Mouse (Mus musculus) forebrain, embryonic 10.5 days (tissue): ENCODE data around the gene Pafah1b2. TPM values are rescaled to one million over a fixed set of nuclear protein-coding genes. Genes with fewer than 3 reads are reported as not detected.

Experiments
- DNase-seq: peaks from one replicate; pipeline ENCODE4 v3.0.0-alpha.2; 2017; ENCODE audit warnings: low spot score; ENCODE audit errors: extremely low spot score
- H3K27ac ChIP-seq: fragments of 300-500 bp; sonication (generic); 2 replicates; pipeline ENCODE4 v1.5.1; 2016; ENCODE audit warnings: mild to moderate bottlenecking
- H3K27me3 ChIP-seq: fragments of 300-500 bp; sonication (generic); 2 replicates; pipeline ENCODE4 v1.6.1; 2016; ENCODE audit warnings: mild to moderate bottlenecking; ENCODE audit not compliant: poor library complexity, severe bottlenecking
- H3K36me3 ChIP-seq: fragments of 300-500 bp; sonication (generic); replicated peaks from 2 replicates; pipeline ENCODE4 v1.6.1; 2016; ENCODE audit warnings: mild to moderate bottlenecking, moderate library complexity
- H3K4me1 ChIP-seq: fragments of 300-500 bp; sonication (generic); 2 replicates; pipeline ENCODE4 v1.6.1; 2016
- H3K4me3 ChIP-seq: fragments of 300-500 bp; sonication (generic); 2 replicates; pipeline ENCODE4 v1.5.1; 2016; ENCODE audit warnings: mild to moderate bottlenecking, moderate library complexity
- H3K9me3 ChIP-seq: fragments of 300-500 bp; sonication (generic); 2 replicates; pipeline ENCODE4 v1.6.1; 2016; ENCODE audit warnings: mild to moderate bottlenecking, moderate library complexity
- WGBS: fragments of 180-500 bp; shearing (Covaris S2); methylation state at CpG from one replicate; pipeline ENCODE4 v1.1.7; 2016; 5-methylcytosine and 5-hydroxymethylcytosine counted together
- polyA plus RNA-seq: library from polyadenylated mRNA; unstranded; fragments of >200 nt; fragmentation: Nextera tagmentation; extraction: Ambion mirVana; gene quantifications from 2 replicates; pipeline ENCODE4 v1.2.1, GENCODE M21; 2016

Pafah1b2 gene
- polyA plus RNA-seq, 1 experiment from 2014 or later: 279 TPM

- Histone ChIP-seq H3K4me3 (no peak overlapping the region), H3K9me3 (peaks cover 3% of the 10 kb centered on the region; the same call in 1 of the 2 replicates), H3K4me1 (peaks cover 17% of the 10 kb centered on the region), H3K27ac (no peak overlapping the region), H3K27me3 (no peaks in the 10 kb centered on the region), H3K36me3 (peaks cover 11% of the 10 kb centered on the region)
- DNase-seq: no peak
- 93% methylated on average over 8 of the region's 8 CpGs for WGBS
Observed at GRCm38 (mm10) chr9:46036881-46037280, 24.4 kb upstream of the Pafah1b2 start.

GRCm38 (mm10) chr9:46035290-46035871, 22.9 kb upstream of the Pafah1b2 start:
- H3K4me1 ChIP-seq: peaks cover 24% of the 10 kb centered on the region
- H3K27ac ChIP-seq: no peak overlapping the region
- H3K9me3 ChIP-seq: peaks cover 1% of the 10 kb centered on the region; the same call in 1 of the 2 replicates
- no peak for DNase-seq
- H3K36me3 ChIP-seq: peaks cover 8% of the 10 kb centered on the region
- 87% methylated on average over 9 of the region's 9 CpGs for whole genome bisulfite sequencing
- no peak overlapping the region for H3K4me3 ChIP-seq
- no peaks in the 10 kb centered on the region for H3K27me3 ChIP-seq

- no peaks in the 10 kb centered on the region for H3K27me3 ChIP-seq
- H3K27ac ChIP-seq: no peak overlapping the region
- no peak for DNase-seq
- 88% methylated on average over 3 of the region's 3 CpGs for WGBS
- no peak overlapping the region for H3K4me3 ChIP-seq
- peaks cover 35% of the 10 kb centered on the region for H3K4me1 ChIP-seq
- no peaks in the 10 kb centered on the region for H3K9me3 ChIP-seq
- peaks cover 3% of the 10 kb centered on the region; the same call in 1 of the 2 replicates for H3K36me3 ChIP-seq
Observed at GRCm38 (mm10) chr9:46033862-46034261, 21.4 kb upstream of the Pafah1b2 start.

DNA sequence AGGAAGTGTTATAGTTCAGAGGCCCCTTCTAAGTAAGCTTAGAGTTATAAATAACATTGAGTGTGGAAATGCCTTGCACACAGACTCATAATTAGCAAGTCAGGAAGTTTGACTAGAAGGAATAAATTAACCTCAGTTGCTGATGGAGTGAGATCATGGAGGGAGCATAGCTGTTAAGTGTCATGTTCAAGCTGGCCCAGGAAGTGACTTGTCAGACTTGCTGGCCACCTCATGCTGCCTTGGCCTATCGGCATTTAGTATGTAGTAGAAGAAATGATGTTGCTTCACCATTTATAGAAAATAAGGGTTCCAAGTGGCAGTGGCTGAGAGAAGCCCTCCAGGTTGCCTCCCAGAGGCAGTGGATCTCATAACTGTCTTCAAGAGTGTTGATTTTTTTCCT, 20.6 kb upstream of the Pafah1b2 start:
- Histone ChIP-seq H3K4me3 (no peak overlapping the region), H3K4me1 (peaks cover 35% of the 10 kb centered on the region), H3K36me3 (peaks cover 3% of the 10 kb centered on the region; the same call in 1 of the 2 replicates), H3K9me3 (no peaks in the 10 kb centered on the region), H3K27ac (no peak overlapping the region), H3K27me3 (no peaks in the 10 kb centered on the region)
- no peak for DNase-seq
- WGBS: 92% methylated on average over 1 of the region's 1 CpGs

GRCm38 (mm10) chr9:46032190-46032589, 19.7 kb upstream of the Pafah1b2 start:
- DNase-seq: no peak
- Histone ChIP-seq H3K36me3 (peaks cover 3% of the 10 kb centered on the region; the same call in 1 of the 2 replicates), H3K4me3 (no peak overlapping the region), H3K9me3 (no peaks in the 10 kb centered on the region), H3K4me1 (peaks cover 37% of the 10 kb centered on the region), H3K27me3 (no peaks in the 10 kb centered on the region), H3K27ac (no peak overlapping the region)
- WGBS: 85% methylated on average over 6 of the region's 6 CpGs

- no peaks in the 10 kb centered on the region for H3K9me3 ChIP-seq
- WGBS: 78% methylated on average over 6 of the region's 6 CpGs
- H3K27ac ChIP-seq: no peak overlapping the region
- H3K4me1 ChIP-seq: peaks cover 37% of the 10 kb centered on the region
- no peak for DNase-seq
- peaks cover 3% of the 10 kb centered on the region; the same call in 1 of the 2 replicates for H3K36me3 ChIP-seq
- H3K27me3 ChIP-seq: no peaks in the 10 kb centered on the region
- H3K4me3 ChIP-seq: no peak overlapping the region
Observed at GRCm38 (mm10) chr9:46030968-46031367, 18.5 kb upstream of the Pafah1b2 start.

- Histone ChIP-seq H3K27ac (no peak overlapping the region), H3K36me3 (peaks cover 3% of the 10 kb centered on the region; the same call in 1 of the 2 replicates), H3K27me3 (no peaks in the 10 kb centered on the region), H3K4me3 (no peak overlapping the region), H3K9me3 (no peaks in the 10 kb centered on the region), H3K4me1 (peaks cover 32% of the 10 kb centered on the region)
- 85% methylated on average over 5 of the region's 5 CpGs for WGBS
- no peak for DNase-seq
Observed at GRCm38 (mm10) chr9:46030184-46030583, 17.7 kb upstream of the Pafah1b2 start.

GRCm38 (mm10) chr9:46029534-46029933, 17.0 kb upstream of the Pafah1b2 start:
- no peaks in the 10 kb centered on the region for H3K9me3 ChIP-seq
- peaks cover 3% of the 10 kb centered on the region; the same call in 1 of the 2 replicates for H3K36me3 ChIP-seq
- 88% methylated on average over 6 of the region's 6 CpGs for WGBS
- no peaks in the 10 kb centered on the region for H3K27me3 ChIP-seq
- DNase-seq: no peak
- no peak overlapping the region for H3K4me3 ChIP-seq
- no peak overlapping the region for H3K27ac ChIP-seq
- peaks cover 29% of the 10 kb centered on the region for H3K4me1 ChIP-seq

DNA sequence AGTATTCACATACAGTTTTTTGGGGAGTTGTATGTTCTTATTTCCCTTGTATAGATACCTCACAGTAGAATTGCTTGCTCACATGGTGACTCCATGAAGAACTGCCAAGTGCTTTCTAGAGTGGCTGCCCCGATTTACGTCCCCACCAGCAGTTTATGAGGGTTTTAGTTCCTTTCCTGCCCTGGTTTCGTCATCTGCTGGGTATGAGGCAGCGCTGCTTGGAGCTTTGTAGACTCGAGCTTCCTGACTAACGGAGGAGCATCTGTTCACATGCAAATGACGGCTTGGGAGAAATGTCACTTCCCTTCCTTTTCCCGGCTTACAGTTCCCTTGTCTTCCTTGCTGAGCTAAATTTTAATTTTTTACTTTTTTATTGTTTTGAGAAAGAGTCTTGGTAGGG, 15.5 kb upstream of the Pafah1b2 start:
- Histone ChIP-seq H3K36me3 (peaks cover 5% of the 10 kb centered on the region; the same call in 1 of the 2 replicates), H3K4me1 (peaks cover 29% of the 10 kb centered on the region), H3K9me3 (no peaks in the 10 kb centered on the region), H3K4me3 (no peak overlapping the region), H3K27me3 (no peaks in the 10 kb centered on the region), H3K27ac (no peak overlapping the region)
- DNase-seq: no peak
- WGBS: 43% methylated on average over 8 of the region's 8 CpGs

GRCm38 (mm10) chr9:46026058-46026849, 13.8 kb upstream of the Pafah1b2 start:
- H3K36me3 ChIP-seq: peaks cover 9% of the 10 kb centered on the region
- H3K4me3 ChIP-seq: no peak overlapping the region
- no peak for DNase-seq
- WGBS: 94% methylated on average over 9 of the region's 9 CpGs
- no peaks in the 10 kb centered on the region for H3K27me3 ChIP-seq
- H3K4me1 ChIP-seq: peaks cover 19% of the 10 kb centered on the region
- no peaks in the 10 kb centered on the region for H3K9me3 ChIP-seq
- H3K27ac ChIP-seq: no peak overlapping the region

DNA sequence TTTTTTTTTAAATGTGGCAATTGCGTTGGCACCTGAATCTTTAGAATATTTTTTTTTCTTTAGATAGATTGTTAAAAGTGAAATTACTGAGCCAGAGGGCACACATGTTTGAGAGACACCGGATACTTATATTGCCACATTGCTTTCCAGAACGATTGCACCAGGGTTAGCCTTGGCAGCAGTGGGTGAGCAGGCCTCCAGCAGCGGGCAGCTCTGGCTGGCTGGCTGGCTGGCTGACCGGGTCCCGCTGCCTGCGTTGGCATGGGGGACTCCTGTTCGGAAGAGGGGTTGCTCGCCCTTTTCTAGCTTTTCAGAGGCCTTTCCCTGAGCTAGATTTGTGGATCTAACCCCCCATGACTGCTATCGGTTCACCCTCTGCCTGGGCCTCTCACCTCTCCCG, 11.1 kb upstream of the Pafah1b2 start:
- Histone ChIP-seq H3K27ac (no peak overlapping the region), H3K4me3 (no peak overlapping the region), H3K36me3 (peaks cover 25% of the 10 kb centered on the region), H3K9me3 (no peaks in the 10 kb centered on the region), H3K27me3 (no peaks in the 10 kb centered on the region), H3K4me1 (peaks cover 2% of the 10 kb centered on the region; the same call in 1 of the 2 replicates)
- WGBS: 95% methylated on average over 11 of the region's 11 CpGs
- DNase-seq: no peak

GRCm38 (mm10) chr9:46019975-46020374, 7.5 kb upstream of the Pafah1b2 start:
- WGBS: 92% methylated on average over 6 of the region's 6 CpGs
- Histone ChIP-seq H3K4me1 (peaks cover 18% of the 10 kb centered on the region), H3K4me3 (no peak overlapping the region), H3K27ac (no peak overlapping the region), H3K36me3 (peaks cover 32% of the 10 kb centered on the region), H3K9me3 (no peaks in the 10 kb centered on the region), H3K27me3 (no peaks in the 10 kb centered on the region)
- DNase-seq: no peak

- Histone ChIP-seq H3K9me3 (no peaks in the 10 kb centered on the region), H3K36me3 (peaks cover 29% of the 10 kb centered on the region), H3K4me3 (no peak overlapping the region), H3K27ac (no peak overlapping the region), H3K4me1 (peaks cover 34% of the 10 kb centered on the region), H3K27me3 (no peaks in the 10 kb centered on the region)
- DNase-seq: no peak
- WGBS: 94% methylated on average over 6 of the region's 6 CpGs
Observed at GRCm38 (mm10) chr9:46018316-46018715, 5.8 kb upstream of the Pafah1b2 start.
